Mouse (Mus musculus) gastrocnemius, adult 2 months (tissue): Measurements from ENCODE around the gene Oard1. TPM values are rescaled to one million over a fixed set of nuclear protein-coding genes. Genes with fewer than 3 reads are reported as not detected.

ENCODE experiments used
- DNase-seq: peaks from one replicate; pipeline ENCODE4 v3.0.0; 2022
- H3K27ac ChIP-seq: fragments of 200-600 bp; 2 replicates; pipeline ENCODE4 v1.8.1; 2022; ENCODE audit warnings: mild to moderate bottlenecking
- H3K4me3 ChIP-seq: fragments of 200-600 bp; 2 replicates; pipeline ENCODE4 v1.8.1; 2022; ENCODE audit warnings: mild to moderate bottlenecking, moderate library complexity
- CTCF ChIP-seq: fragments of 200-600 bp; IDR thresholded peaks from 2 replicates; pipeline ENCODE4 v1.8.1; 2022; ENCODE audit warnings: antibody characterized with exemption, mild to moderate bottlenecking, moderate library complexity
- intact Hi-C: fragments of 180-260 bp; cut with DNase I; formaldehyde crosslinking; loops from one replicate; pipeline ENCODE4 v1.15.1; 2025
- long read RNA-seq, 2 experiments: library from polyadenylated mRNA; stranded (forward); transcript quantifications; one replicate each; pipeline ENCODE4 v2.0.0; 2021
- total RNA-seq, 2 experiments: library from RNA; stranded (reverse); gene quantifications; 2 replicates each; pipeline ENCODE4 v1.2.3; 2021

Gene Oard1
- total RNA-seq = 10 to 100 TPM; 11.1 to 12.4 TPM
- long read RNA-seq, experiment 1, transcript Oard1-202 (6 exons, 1,324 nt) = major isoform, 11 of 24 reads
- long read RNA-seq, experiment 1, partial matches to known transcripts = 1 of 24 reads
- long read RNA-seq, experiment 1, other reads (novel, unspliced or antisense) = 10 of 24 reads
- long read RNA-seq, experiment 2, transcript Oard1-202 (6 exons, 1,324 nt) = major isoform, 13 of 22 reads
- long read RNA-seq, experiment 2, partial matches to known transcripts = 3 of 22 reads
- long read RNA-seq, experiment 2, other reads (novel, unspliced or antisense) = 4 of 22 reads

DNA sequence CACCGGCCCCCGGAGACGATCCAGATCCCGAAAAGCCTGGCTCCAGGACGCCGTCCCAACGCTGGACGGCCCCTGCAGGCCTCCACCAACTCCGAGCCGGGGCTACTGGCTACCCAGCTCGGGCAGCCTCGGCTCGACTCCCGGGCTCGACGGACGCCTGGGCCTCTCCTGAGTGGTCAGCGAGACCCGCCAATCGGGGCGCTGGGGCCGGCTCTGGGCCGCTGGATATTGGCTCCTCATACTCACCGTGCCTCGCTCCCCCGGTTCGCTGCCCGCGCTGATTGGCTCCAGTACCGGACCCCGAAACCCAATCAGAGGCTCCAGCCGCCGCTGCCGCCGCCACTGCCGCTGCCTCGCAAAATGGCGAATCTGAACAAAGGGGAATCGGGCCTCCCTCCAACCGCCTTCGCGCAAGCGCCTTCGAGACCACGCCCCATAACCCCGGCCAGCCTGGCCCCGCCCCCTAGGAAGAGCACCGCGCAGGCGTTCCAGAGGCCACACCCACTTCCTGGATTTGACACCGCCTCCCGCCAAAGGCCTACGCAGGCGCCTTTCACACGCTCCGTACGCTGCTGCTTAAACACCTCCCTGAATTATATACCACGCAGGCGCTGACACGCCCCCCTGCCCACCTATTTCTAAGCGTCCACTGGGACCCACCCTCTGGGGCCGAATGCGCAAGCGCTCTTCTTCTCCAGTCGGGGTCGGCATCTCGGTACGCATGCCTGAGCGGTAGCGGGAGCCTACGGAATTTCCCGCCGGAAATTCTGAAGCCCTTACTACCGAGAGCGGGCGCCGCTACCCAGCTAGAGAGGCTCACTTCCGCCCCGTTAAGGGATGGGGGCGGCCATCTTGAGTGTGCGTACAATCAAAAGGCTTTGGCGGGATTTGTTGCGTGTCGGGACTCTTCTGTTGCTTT, at the start of gene Oard1, which contains the start of gene Nfya:
Gene Oard1 (plus strand): TSS at position 635 of the 919 bp plus-strand sequence.
Gene Nfya (minus strand): TSS at position 527 of the 919 bp plus-strand sequence.
- no peak for TF ChIP-seq CTCF
- intact Hi-C loops = no loop called here
- peak; percentile 100 for DNase-seq
- peak within 1 kb of the TSS; percentile 85 for H3K4me3 ChIP-seq
- H3K27ac ChIP-seq = peak within 1 kb of the TSS; percentile 98

DNA sequence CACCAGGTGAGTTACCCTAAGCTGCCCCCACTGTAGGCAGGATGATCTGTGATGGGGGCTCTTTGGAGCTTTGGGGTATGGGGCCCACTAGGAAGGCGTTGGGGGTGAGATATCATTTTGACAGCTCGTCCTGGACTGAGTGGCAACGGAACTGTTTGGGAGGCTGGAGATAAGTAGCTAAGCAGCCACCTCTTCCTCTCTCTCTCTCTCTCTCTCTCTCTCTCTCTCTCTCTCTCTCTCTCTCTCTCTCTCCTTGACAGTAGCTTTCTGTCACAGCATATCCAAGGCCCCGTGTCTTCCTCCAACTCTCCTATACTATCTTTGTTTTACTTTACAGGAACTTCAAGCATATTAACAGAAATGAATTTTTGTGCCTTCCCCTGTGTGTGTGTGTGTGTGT, 49.4 kb upstream of the Oard1 start:
- Histone ChIP-seq H3K27ac (no peak overlapping the region), H3K4me3 (no peak overlapping the region)
- DNase-seq = no peak
- TF ChIP-seq CTCF = no peak
- intact Hi-C loops = no loop called here

DNA sequence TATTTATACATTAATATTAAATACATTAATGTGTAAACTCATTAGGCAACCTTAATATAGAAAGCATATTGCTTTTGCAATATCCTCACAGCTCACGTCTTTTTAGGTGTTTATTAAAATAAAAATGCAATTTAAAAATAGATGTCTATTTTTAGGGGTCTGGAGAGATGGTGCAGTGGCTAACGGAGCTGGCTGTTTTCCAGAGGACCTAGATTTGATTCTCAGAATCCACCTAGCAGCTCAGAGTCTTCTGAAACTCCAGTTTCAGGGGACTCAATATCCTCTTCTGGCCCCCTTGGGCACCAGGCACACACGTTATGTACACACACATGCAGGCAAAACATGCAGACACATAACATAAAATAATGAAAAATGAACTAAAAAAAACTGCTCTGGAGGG, 47.5 kb upstream of the Oard1 start:
- H3K4me3 ChIP-seq = no peak overlapping the region
- intact Hi-C loops = no loop called here
- no peak overlapping the region for H3K27ac ChIP-seq
- TF ChIP-seq CTCF = no peak
- peak; percentile 25 for DNase-seq

DNA sequence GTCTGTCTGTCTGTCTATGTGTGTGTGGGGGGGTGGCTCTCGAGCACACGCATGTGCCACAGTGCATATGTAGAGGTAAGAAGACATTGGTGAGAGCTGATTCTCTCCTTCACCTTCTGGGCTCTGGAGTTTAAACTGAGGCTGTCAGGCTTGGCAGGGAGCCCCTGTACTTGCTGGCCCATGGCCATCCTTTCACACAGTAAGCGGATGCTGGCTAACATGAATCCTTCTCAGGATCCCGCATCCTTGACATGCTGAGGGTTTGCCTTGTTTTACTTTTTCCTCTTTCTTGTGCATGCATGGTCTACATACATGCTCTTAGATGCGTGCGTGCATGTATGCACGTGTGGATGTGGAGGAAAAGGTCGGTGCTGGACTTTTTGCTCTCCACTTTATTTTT, 46.8 kb upstream of the Oard1 start:
- peak; percentile 66 for DNase-seq
- TF ChIP-seq CTCF = no peak
- H3K4me3 ChIP-seq = no peak overlapping the region
- H3K27ac ChIP-seq = no peak overlapping the region
- intact Hi-C loops = no loop called here

DNA sequence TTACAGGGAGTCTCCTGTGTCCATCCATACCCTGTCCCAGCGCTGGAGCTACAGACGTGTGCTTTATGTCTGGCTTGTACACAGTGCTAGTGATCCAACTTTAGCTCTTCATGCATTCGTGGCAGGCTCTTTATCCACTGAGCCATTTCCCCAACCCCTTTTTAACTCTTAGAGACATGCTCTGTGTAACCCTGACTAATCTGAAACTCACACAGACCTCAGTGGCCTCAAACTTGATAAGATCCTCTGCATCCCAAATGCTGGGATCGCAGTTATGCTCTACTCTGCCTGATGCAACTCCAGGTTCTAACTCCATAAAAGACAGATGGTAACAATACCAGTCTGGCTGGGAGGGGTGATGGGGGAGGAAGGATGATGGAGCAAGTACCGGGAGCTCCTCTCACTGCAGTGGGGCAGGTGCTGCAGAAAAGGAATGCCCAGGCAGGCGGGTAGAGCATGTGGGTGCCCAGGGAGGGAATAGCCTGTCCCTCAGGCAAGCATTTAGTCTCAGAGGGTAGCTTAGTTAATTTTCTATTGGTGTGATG, 46.3 kb upstream of the Oard1 start:
- no peak for TF ChIP-seq CTCF
- no peak for DNase-seq
- no peak overlapping the region for H3K4me3 ChIP-seq
- no peak overlapping the region for H3K27ac ChIP-seq
- intact Hi-C loops = no loop called here

DNA sequence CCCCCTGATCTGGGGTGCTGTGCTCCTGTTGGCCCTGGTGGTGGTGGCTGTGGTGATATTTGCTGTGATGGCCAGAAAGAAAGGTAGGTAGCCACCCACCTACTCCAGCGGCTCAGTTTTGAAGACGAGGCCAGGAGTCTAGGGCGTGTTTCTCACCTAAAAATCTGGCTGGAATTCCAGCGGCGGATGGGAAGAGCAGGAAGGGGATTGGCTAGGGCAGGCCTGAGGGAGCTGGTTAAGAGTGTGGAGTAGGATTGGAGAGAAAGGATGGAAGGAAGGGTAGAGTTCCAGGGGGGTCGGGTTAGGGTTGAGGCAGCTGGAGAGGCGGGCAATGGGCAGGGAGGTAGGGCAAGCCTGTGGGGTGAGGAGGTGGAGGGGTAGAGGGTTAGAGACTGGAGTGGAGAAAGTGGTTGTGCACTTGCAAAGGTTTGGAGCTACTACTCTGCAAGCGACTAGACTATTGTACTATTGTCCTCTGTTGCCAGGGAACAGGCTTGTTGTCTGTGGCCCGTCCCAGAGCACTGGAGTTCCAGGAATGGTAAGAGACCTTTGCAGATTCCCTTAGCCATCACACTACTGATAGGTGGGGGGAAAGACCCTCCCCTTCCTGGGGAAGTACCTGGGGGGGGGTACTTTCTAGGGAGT, 44.2 kb upstream of the Oard1 start:
- DNase-seq = no peak
- TF ChIP-seq CTCF = no peak
- Histone ChIP-seq H3K4me3 (no peak overlapping the region), H3K27ac (no peak overlapping the region)
- intact Hi-C loops = no loop called here

DNA sequence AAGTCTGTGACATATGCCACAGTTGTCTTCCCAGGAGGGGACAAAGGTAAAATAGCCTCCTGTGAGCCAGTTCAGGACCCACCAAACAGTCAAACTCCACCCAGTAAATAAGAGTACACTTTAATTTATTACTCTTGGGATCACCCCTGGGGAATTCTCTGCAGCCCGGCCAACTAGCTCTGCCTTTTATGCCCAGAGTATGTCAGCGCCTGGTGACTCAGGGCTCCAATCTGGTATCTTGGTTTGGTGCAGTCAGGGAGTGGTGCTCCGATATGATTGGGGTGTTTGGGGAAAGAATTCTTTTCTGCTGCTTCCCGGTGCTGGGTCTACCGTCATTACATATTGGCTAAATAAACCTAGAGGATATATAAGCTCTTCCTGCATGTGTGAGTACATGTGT, 43.0 kb upstream of the Oard1 start:
- H3K4me3 ChIP-seq = no peak overlapping the region
- DNase-seq = no peak
- intact Hi-C loops = no loop called here
- TF ChIP-seq CTCF = no peak
- no peak overlapping the region for H3K27ac ChIP-seq

DNA sequence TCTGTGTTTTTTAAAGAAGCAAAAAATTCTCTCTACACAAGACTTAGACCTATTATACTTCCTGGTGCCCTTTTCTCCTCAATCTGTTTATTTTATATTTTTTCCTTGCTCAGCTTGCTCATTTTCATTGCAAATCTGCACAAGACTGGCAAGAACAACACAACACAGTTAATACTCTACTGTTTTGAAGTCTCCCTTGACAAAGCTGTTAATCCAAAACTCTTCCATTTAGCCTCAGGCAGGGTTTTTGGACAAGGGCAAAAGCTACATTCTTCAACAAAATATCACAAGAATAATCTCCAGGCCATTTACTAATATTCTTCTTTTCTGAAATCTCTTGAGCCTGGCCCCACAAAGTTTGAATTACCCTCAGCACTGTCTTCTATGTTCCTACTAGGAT, 38.2 kb upstream of the Oard1 start:
- intact Hi-C loops = no loop called here
- no peak overlapping the region for H3K4me3 ChIP-seq
- DNase-seq = no peak
- no peak overlapping the region for H3K27ac ChIP-seq
- no peak for TF ChIP-seq CTCF

DNA sequence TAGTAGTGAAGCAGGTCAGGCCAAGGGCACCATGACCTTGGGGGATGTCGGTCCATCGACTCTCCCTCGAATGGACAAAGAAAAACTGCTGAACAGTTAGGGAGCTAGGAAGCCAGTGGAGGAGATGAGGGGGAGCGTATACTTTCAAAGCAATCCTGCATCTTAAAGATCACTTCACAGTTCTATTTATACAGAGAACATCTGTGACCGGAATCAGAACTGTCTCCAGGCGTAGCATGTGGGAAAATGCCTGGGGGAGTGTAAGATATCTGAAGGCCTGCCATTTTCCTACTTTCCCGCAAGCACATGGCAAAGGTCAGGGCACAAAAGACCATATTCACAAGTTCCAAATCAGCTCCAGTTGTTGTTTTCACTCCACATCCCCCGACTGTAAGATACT, 36.8 kb upstream of the Oard1 start:
- Histone ChIP-seq H3K27ac (no peak overlapping the region), H3K4me3 (no peak overlapping the region)
- DNase-seq = no peak
- intact Hi-C loops = no loop called here
- TF ChIP-seq CTCF = no peak

DNA sequence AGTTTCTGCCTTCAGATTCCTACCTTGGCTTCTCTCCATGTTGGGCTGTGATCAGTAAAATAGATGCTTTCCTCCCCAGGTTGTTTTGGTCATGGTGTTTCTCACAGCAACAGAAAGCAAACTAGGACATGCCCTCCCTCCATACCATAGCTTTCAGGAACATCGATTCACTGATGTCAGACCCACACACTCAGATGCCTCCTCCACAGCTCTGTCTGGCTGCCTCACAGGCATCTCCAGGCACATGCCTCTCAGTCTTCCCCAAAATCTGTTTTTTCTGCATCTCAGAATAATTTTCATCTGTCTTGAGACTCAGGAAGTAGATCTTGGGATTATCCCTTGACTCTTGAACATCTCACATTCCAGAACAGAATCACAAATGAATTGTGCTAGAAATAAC, 33.7 kb upstream of the Oard1 start:
- H3K27ac ChIP-seq = no peak overlapping the region
- no peak for DNase-seq
- no peak for TF ChIP-seq CTCF
- intact Hi-C loops = no loop called here
- no peak overlapping the region for H3K4me3 ChIP-seq

DNA sequence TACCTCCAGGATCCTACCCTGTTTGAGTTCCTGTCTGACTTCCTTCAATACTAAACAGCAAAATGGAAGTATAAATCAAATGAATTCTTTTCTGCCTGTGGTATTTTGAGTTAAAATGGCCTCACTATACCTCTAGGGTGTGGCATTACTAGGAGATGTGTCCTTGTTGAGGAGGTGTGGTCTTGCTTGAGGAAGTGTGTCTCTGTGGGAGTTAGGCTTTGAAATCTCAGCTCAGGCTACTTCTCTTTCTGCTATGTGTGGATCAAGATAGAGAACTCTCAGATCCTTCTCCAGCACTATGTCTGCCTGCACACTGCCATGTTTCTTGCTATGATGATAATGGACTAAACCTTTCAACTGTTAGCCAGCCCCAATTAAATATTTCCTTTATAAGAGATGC, 30.8 kb upstream of the Oard1 start:
- no peak for DNase-seq
- TF ChIP-seq CTCF = no peak
- Histone ChIP-seq H3K27ac (no peak overlapping the region), H3K4me3 (no peak overlapping the region)
- intact Hi-C loops = no loop called here

DNA sequence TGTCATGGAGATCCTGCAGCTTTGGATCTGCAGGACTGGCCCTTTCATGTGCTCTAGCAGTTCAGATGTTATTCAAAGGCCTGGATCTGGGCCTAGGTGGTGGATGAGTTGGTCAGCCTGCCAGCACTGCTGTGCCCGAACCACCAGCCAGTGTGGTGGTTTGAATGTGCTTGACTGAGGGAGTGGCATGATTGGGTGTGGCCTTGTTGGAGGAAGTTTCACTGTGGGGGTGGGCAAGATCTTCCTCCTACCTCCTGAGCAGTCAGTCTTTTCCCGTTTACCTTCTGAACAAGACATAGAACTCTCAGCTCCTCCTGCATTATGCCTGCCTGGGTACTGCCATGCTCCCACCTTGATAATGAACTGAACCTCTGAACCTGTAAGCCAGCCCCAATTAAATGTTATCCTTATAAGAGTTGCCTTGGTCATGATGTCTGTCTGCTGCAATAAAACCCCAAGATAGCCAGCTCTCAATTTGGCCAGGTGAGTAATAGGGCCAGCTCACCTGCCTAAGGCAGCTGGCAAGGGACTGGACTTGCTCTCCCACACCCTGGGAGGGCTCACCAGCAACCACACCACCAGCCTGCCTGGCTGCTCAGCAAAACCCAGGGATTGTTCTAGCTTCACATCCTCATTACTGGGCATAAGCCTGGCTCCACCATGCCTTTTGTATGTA, 23.9 kb upstream of the Oard1 start:
- TF ChIP-seq CTCF = no peak
- intact Hi-C loops = no loop called here
- no peak overlapping the region for H3K4me3 ChIP-seq
- no peak overlapping the region for H3K27ac ChIP-seq
- DNase-seq = no peak
